Mouse (Mus musculus): ENCODE measurements around the gene Usp10. TPM values are rescaled to one million over a fixed set of nuclear protein-coding genes. Genes with fewer than 3 reads are reported as not detected.
A peak's percentile ranks its signal among the peaks of the same experiment; 100 is the strongest.

Gene Usp10
- 91.5 and 110 TPM in 2 replicates for total RNA-seq (2014; fragmentation: Nextera tagmentation)
- 56.4 and 69.3 TPM in 2 replicates for total RNA-seq (2017)

DNA sequence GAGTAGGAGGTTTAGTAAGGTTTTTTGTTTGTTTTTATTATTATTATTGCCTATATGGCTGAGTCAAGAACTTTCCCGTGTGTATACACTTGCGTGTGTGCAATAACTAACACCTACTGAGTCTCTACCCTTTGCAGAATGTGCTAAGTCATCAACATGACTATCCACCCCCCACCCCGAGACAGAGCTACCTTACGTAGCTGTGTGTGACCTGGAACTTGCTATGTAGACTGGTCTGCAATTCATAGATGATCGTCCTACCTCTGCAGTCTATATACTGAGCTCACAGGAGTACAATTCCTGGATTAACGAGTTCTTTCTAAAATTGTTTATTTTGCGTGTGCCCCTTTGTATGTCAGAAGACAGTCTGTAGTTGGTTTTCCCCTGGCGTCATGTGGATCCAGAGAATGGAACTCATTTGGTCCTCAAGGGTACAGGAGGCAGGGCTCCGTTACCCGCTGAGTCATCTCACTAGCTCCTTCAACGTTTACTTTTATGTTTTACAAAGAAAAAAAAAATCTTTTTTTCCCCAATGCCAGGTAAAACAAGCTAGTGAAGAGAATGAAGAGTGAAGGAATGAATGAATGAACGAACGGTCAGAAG lies at the start of gene Usp10:
Gene Usp10, plus strand, starts transcription at position 417 of the 603 bp plus-strand sequence.
- ATAC-seq (replicated peaks; ENCODE audit: poor library complexity, severe bottlenecking): no peak

DNA sequence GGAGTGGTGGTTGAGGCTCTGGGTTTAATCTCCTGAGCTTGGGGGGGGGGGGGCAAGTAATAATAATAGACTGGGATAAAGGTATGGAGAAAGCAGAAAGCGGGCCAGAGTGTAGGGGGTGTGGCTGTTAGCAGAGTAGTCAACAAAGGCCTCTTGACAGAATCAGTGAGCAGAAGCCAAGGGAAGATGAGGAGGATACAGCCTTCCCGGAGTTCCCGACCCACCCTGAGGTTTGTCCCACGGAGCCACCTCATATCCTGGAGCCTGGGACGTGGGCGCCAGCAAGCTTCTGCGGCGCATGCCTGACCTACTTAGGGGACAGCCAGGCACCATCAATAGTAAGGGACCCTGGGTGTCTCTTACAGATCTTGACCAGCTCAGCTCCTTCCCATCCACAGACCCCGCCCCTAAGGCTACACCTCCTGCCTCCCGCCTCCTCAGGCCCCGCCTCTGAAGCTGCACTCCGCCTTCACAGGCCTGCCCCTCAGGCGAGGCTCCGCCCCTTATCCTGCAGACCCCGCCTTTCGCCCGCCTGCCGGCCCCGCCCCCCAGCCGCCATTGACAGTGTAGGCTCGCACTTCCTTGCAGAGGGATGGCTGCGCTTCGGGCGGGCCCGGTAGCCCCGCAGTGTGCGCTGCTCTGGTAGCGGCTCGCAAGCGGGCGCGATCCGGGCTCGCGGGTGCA lies 48.3 kb upstream of the Usp10 start, which contains the start of gene Klhl36:
Gene Klhl36, plus strand, starts transcription at position 561 of the 684 bp plus-strand sequence.
- peak; percentile 92 for ATAC-seq (replicated peaks; ENCODE audit: poor library complexity, severe bottlenecking)

DNA sequence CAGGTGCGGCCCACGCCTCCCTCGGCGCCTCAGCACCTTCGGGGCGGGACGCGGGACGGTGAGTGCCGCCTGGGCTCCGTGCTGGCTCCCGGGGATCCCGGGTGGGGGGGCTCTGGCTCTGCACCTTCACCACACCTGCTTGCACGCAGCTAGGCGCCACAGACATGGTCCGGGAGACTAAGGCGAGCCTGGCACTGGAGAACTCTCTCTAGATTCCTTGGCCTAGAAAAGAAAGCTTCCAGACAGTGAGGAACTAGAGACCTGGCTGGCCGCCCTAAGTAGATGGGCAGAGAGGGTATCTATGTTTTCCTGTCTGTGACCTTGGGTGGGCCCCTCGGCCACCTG lies 47.8 kb upstream of the Usp10 start:
- no peak for ATAC-seq (replicated peaks; ENCODE audit: poor library complexity, severe bottlenecking)

DNA sequence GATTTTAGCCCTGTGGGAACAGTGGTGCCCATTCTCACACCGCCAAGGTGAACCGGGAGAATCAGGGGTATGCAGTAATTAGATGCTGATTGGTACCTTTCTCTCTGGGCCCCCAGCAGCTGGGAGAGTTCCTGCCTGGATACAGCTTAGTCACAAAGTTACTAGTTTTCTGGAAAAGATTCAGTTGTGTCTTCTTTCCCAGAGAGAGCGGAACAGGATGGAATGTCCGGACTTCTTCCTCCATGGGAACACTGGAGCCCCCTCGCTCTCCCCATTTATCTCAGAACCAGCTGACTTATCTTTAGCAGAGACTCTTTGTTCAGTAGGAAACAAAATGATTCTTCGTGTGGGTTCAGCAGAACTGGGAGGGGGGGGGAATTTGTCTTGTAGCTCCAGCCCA lies 47.4 kb upstream of the Usp10 start:
- ATAC-seq (replicated peaks; ENCODE audit: poor library complexity, severe bottlenecking): no peak

DNA sequence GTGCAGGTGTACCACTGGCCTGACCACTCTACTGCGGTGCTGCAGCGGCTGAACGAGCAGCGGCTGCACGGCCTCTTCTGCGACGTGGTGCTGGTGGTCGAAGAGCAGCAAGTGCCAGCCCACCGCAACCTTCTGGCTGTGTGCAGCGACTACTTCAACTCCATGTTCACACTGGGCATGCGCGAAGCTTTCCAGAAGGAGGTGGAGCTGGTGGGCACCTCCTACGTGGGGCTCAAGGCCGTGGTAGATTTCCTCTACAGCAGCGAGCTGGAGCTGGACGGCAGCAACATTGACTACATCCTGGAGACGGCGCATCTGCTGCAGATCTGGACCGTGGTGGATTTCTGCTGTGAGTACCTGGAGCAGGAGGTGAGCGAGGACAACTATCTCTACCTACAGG lies 40.5 kb upstream of the Usp10 start:
- ATAC-seq (replicated peaks; ENCODE audit: poor library complexity, severe bottlenecking): no peak

DNA sequence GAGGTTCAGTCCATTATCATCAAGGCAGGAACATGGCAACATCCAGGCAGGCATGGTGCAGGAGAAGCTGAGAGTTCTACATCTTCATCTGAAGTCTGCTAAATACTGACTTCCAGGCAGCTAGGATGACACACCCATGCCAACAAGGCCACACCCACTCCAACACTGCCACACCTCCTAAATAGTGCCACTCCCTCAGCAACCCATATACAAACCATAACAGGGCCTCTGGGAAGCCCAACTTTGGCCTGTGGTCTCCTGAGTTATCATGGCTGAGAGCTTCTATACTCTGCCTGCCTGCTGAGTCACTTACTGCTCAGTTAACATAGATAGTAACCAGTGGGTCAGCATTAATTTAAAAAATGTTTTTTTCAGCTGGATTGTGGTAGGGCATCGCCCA lies 37.0 kb upstream of the Usp10 start:
- ATAC-seq (replicated peaks; ENCODE audit: poor library complexity, severe bottlenecking): no peak

DNA sequence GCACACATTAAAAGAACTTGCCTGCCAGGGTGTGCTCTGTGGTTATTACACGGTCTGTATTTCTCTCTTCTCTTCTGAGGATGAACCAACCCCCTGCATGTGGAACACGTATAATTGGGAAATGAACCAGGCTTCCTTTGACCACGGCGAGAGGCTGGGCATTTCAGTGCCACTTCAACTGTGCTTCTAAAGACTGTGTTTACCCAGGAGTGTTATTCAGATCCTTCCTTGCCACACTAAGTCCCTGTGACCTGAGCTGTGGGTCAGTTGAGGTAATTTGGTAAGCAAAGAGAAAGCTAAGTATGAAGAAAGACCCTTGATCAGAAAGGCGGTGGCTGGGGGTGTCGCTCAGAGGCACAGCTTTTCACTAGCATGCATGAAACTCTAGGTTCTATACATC lies 28.9 kb upstream of the Usp10 start:
- no peak for ATAC-seq (replicated peaks; ENCODE audit: poor library complexity, severe bottlenecking)

DNA sequence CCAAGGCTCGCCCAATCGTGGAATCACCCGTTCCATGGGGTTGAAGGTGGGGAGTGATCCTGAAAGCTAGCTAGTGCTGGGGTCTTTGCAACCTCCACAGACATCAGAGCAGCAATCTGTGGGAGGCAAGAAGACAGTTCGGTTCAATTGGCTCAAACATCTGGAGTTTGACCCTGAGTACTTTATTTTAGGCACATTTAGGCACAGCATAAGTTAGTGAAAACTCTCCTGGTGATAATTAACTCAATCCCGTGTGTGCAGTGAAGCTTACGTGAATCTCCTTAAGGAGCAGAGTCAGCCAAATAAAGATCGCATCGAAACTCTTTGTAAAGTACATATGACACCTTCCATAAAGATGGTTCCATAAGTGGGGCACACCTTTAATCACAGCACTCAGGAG lies 28.2 kb upstream of the Usp10 start:
- ATAC-seq (replicated peaks; ENCODE audit: poor library complexity, severe bottlenecking): no peak

DNA sequence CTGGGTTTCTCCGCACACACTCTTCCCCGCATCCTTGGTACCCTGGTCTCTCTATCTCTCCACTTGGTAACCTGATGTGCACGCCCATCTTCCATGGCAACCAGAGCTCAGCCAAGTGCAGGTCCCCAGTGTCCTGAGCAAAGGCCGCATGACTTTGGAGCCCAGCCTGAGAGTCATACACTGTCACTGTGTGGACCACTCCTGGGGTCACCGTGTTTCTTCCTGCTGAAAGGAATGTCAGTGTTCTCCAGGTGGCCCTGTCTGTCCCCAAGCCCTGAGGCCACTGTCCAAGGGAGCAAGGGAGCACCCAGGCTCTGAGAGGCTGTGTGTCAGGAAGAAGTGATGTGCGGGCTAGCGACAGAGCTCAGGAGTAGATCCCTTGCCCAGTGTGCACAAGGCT lies 26.9 kb upstream of the Usp10 start:
- no peak for ATAC-seq (replicated peaks; ENCODE audit: poor library complexity, severe bottlenecking)

DNA sequence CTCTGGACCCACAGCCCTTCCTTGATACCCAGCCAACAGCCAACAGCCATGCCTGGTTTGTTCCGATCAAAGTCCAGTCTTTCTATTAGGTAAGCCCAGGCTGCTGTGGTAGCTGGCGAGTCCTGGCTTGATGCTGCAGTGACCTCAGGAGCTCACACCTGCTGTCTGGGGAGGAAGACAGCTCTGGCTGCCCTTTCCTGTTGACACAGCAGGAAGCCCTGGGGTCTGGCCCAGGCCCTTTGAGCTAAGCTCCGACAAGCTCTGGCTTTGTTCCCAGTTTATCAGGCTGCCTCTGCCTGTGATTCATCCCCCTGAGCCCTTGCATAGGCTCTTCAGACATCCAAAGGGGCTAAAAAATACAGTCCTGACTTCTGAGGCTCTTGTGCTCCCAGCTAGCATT lies 24.5 kb upstream of the Usp10 start:
- ATAC-seq (replicated peaks; ENCODE audit: poor library complexity, severe bottlenecking): no peak

DNA sequence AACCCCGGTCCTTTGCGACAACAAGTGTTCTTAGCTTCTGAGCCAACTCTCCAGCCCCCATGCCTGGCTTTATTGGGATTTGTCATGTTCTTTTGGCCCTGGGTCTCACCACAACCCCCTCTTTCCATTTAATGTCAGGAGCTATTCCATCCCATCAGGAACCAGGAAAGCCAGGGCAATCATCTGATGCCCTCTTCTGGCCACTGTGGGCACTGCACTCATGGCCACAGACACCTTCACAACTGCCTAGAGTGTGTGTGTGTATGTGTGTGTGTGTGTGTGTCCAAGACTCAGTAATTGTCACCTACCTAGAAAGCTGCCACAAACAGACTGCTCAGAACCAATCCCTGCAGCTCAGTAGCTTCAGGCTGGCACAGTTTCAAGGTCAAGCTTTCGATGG lies 23.0 kb upstream of the Usp10 start:
- ATAC-seq (replicated peaks; ENCODE audit: poor library complexity, severe bottlenecking): peak; percentile 84

DNA sequence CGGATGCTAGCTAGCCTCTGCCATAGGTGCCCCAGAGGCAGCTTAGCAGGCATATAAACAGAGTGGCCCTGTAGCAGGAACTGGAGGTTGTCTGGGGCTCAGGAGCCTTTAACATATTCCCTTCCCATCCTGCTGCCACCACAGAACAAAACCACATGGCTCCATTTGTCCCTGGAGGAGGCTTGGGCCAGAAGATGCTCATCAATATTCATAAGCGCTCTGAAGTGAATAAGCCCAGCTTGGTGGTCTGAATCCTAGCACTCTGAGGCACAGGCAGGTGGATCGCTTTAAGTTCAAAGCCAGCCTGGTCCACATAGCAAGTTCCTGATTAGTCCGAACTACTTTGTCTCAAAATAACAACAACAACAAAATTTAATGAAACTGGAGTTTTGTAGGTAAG lies 22.1 kb upstream of the Usp10 start:
- ATAC-seq (replicated peaks; ENCODE audit: poor library complexity, severe bottlenecking): no peak

DNA sequence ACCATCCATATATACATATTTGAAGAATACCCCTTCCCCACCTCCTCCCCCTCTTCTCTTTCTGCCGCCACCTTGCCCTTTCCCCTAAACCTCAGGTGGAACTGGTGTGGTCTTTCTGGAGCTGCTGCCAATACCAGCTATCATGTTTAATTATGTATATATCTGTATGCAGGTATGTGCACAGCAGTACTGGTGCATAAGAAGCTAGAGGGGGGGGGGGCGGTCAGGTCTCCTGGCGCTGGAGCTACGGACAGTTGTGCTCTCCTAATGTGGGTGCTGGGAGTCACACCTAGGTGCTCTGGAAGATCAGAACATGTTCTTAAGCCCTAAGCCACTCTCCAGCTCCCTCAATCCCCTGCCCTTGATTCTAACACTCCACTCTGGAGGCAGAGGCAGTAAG lies 13.1 kb upstream of the Usp10 start:
- no peak for ATAC-seq (replicated peaks; ENCODE audit: poor library complexity, severe bottlenecking)

DNA sequence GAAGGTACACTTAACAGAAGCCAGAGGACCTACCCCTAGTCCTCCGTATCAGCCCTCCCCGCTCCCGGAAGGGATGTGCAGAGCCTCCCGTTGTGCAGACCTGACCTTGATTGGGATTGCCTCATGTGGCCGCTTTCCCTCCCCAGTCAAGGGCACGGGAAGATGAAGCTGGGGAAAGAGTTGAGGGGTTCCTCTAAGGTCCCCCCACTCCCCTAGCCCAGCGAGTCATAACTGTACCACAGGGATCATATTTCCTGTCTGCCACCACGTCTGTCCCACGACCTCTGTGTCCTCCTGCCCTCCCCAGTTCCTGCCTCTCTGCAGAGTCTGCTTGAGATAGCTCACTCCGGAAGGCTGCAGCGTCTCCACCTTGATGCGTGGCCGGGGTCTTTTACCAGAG lies 12.2 kb upstream of the Usp10 start:
- ATAC-seq (replicated peaks; ENCODE audit: poor library complexity, severe bottlenecking): peak; percentile 53

DNA sequence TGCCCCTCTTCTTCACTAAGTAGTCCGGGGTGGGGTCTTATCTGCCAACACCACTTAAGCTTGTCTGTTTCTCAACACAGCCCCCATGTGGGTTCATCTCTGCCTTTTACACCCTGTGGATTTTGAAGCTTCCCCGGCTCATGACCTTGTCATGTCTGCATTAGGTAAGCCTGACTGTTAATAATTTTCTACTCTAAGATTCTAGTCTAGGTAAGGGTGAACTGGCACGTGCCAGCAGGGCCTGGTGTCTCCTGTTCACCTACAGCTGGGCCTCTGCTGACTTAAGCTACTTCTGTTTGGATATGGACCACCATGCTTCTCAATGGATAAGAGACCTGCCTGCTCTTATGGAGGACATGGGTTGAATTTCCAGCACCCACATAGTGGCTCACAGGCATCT lies 8.8 kb upstream of the Usp10 start:
- ATAC-seq (replicated peaks; ENCODE audit: poor library complexity, severe bottlenecking): no peak

DNA sequence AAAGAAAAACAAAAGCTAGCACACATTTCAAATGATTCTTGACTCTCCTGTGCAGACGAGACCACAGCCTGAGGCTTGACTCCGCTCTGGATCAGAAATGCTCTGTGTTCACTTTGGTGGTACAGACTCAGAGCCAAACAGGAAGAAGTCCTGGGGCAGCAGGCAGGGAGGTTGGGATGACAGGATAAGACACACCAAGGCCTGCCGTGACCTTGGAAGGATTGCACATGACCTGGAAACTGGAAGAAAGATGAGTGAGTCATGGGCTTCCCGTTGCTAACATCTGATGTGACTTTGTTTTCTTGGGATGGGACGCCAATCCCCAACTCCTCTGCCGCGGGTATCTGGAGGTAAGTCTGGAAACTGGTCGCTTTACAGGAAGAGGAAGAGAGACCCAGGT lies 8.2 kb upstream of the Usp10 start:
- ATAC-seq (replicated peaks; ENCODE audit: poor library complexity, severe bottlenecking): no peak

DNA sequence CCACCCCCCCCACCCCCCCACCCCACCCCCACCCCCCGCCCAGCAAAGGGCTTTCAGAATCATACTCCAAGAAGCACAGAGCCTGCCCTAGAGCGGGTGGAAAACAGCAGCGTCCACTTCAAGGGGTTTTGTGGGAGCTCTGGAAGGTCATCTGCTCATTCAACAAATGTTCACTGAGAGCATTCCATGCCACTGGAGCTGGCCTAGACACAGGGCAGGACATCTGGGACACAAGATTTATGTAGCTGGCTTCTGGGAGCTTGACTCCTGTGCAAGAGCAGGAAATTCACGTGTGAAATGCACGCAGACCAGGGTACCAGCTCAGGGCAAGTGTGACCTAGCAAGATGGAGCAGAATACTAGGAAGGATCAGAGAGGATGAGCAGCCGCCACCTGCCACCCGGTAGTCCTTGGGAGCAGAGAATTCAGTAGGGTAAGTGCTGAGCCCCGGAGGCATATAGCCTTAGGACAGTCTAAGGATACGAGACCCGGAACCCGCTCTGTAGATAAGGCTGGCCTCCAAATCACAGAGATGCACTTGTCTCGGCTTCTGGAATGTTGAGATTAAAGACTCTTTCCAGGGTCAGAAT lies 5.7 kb upstream of the Usp10 start:
- no peak for ATAC-seq (replicated peaks; ENCODE audit: poor library complexity, severe bottlenecking)

DNA sequence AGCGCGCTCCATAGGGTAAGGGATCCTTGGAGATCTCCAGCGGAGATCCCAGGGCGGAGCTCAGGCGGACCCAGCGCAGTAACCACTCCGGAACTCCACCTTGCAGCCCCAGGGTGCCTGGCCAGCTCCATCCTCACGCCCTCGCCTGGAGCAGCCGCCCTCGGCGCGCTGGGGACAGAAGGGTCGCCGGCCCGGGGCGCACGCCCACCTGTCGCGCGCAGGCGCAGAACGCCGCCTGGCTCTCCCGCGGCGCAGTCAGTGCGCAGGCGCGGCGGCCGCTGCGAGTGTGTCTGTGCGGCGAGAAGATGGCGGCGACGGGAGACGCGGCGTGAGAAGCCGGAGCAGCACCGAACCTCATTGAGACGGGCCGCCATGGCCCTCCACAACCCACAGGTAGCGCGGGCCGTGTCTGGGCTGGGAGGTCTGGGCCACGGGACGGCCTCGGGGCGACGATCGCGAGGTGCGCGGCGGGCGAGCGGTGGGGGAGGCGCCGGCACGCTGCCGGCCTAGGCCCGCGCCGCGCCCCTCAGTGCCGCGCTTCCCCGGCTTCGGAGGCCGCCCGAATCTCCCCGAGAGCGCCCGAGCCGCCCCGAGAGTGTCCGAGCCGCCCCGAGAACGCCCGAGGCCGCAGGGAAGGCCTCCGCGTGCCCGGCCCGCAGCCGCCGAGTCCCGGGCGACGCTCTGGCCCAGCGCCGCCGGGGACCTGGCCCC lies 542 bp downstream of the Usp10 start, which contains the start of gene Gm20388:
Gene Gm20388, plus strand, starts transcription at position 295 of the 711 bp plus-strand sequence.
- ATAC-seq (replicated peaks; ENCODE audit: poor library complexity, severe bottlenecking): peak; percentile 82

DNA sequence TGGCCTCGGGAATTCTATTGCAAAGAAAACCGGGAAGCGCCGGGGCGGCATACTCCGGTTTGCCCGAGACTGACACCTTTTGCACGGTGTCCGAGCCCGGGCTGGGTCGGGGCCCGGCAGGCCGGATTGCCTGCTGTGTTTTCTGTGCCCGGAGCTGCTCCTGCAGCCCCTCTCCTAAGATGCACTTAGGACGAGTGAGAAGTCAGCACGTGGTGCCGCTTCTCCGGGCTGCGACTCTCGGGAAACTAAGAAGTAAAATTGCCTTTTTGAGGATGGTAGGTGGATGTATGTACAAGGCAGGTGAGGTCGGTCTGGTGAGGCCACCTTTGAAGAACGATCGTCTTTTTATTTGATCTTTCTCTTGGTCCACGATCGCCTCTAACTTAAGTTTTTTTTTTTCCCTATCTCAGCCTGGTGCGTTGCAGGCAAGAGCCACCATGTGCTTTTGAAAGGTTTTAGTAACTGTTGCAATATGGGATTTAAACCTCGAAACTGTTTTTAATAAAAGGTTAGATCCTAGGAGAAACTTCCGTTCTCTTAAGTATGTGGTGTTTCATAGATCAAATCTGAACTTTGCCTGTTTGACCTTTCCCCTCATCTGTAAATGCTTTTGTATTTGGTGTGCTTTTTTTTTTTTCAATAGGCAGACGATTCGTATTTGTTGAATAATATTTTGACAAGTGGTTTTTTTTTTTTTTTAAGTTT lies 1.2 kb downstream of the Usp10 start:
- no peak for ATAC-seq (replicated peaks; ENCODE audit: poor library complexity, severe bottlenecking)

DNA sequence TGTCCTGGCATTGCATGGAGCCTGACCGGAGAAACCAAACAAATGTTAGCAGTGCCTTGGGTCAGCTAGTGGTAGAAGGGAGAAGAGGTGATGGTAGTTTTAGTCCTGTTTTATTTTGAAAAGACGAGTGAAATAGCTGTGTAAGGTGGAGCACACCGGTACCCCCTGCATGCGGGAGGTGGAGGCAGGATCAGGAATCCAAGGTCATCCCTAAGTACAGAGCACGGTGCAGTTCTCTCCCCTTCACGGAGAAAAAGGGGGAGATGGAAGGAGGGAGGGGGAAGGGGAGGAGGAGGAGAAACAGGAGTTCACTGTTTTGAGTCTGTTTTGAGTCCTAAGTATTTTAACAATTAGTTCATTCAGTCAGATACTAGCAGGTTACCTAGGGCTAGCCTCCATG lies 2.5 kb downstream of the Usp10 start:
- ATAC-seq (replicated peaks; ENCODE audit: poor library complexity, severe bottlenecking): no peak

DNA sequence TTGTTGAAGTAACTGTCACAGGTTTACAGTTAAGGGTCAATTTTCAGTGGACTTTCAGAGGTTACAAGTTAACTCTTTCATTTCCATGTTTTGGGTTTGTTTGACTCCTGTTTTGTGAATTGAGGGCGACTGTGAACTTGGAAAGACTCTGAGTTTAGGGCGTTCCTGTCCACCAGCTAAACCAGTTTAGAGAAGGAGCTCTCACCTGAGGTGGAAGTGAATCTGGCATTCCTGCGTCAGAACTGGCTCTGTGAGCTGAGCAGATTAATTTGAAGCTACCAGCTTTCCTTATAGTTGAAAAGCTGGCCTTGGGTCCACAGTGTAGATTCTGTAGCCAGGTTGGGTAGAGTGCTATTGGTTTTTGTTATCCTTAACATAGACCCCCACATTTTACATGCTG lies 3.0 kb downstream of the Usp10 start:
- no peak for ATAC-seq (replicated peaks; ENCODE audit: poor library complexity, severe bottlenecking)
